Mouse (Mus musculus) left cerebral cortex, postnatal 25 days (tissue): ENCODE results near the gene Rplp2. TPM values are rescaled to one million over a fixed set of nuclear protein-coding genes. Genes with fewer than 3 reads are reported as not detected.
"Not testable (repeated sequence)": the region's sequence is repeated elsewhere in the genome, so short reads cannot be mapped to it uniquely, and the experiment has no call there.

Experiments
- DNase-seq, 2 experiments: peaks; one replicate each; pipeline ENCODE4 v3.0.0; 2022; ENCODE audit warnings: low spot score in 2 of 2, mixed read lengths in 1 of 2
- intact Hi-C: fragments of 180-260 bp; cut with DNase I; formaldehyde crosslinking; loops from one replicate; pipeline ENCODE4 v1.15.1; 2025
- total RNA-seq, 2 experiments: library from RNA; stranded (reverse); gene quantifications; 2 replicates each; pipeline ENCODE4 v1.2.3; 2021

Gene Rplp2
- 100 to 1,000 TPM; 488 to 498 TPM for total RNA-seq

DNA sequence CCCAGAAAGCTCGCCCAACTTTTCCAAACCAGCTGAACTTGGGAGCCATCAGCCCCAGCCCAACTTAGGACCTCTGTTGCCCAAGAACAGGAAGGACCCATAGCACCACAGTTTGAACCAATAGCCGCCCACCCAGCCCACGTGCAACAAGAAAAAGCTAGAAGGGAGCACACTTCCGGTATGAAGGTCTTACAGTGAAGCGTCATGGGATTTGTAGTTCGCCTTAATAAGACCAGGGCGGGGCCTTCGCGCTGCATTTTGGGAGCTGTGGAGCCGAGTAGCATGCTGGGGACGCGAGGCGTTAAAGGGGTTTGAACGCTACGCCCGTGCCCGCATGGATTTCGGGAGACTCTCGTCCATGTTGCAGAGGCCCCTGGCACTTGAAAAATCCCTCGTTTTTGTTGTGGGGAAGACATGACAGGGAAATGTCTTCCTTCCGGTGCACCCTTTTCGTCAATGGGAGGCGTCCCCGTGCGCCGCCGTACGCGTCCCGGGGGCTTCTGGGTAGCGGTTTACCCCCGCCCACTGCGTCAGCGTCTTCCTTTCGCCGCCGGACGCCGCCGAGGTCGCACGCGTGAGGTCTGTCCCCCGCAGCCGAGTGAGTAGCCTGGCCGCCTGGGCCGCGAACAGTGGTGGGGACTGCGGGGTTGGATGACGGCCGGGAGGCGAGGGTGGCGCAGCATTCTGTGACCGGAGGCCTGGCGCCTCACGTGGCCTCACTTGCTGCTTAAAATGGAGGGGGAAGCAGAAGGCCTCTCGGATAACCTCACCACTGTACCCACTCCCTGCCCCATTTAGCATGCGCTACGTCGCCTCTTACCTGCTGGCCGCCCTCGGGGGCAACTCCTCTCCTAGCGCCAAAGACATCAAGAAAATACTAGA, at the start of gene Rplp2:
TSS of gene Rplp2 (plus strand) at position 261 of the 882 bp plus-strand sequence.
- peak; percentile 97 to 98 for DNase-seq
- intact Hi-C loops = loop anchor here (1.0 kb wide), 1 partner anchor 10 kb away; the partner anchor contains the start of gene Slc25a22

GRCm38 (mm10) chr7:141403305-141403704, 43.9 kb upstream of the Rplp2 start:
- intact Hi-C loops = no loop called here
- no peak for DNase-seq

DNA sequence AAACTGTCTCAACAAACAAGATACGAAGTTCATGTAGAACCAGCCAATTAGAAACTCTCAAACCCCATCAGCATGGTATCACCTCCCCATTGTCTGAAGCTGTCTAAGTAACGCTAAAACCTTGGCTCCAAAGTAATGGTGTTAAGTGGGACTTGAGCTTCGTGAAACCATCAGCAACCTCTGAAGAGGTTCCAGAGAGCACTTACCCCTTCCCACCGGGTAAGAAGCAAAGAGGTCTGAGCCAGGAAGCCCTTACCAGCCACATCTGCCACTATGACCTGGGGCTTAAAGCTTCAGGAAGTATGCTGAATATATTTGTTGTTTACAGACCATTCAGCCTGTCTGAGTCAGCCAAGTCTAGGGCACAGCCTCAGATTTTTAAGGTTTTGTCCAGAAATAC, 41.7 kb upstream of the Rplp2 start:
- no peak for DNase-seq
- intact Hi-C loops = no loop called here

DNA sequence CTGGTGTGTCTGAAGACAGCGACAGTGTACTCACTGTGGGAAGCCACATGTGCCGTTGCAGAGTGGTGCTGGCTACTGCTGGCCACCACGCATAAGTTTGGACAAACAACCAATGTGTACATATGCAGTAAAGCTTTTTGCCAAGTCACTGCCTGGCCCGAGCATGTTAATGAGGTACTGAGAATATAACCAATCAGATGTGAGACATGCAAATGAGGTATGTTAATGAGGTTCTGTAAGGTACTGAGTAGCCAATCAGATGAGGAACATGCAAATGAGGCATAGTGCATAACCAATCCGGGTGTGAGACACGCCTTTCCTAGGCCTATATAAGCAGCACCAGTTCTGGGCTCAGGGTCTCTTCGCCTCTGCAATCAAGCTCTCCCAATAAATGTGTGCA, 39.5 kb upstream of the Rplp2 start:
- DNase-seq, intact Hi-C loops: not testable (repeated sequence)

DNA sequence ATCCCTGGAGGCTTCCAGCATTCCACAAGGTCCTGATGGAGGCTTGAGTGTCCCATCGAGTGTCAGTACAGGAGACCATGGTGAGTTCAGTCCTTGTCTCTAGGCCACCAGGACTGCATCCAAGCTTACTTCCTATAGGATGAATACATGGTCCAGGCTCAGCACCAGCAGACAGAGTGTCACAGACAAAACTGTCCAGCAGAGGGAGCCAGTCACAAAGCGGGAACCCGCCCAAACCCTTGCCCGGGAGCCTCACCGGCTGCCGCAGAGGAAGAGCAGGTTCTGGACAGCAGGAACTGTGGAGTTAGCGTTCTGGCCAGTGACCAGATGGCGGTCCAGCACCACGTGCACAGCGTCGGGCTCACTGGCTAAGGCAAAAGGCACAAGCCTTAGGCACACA, 38.3 kb upstream of the Rplp2 start:
- DNase-seq = peak; percentile 85 to 89
- intact Hi-C loops = no loop called here

DNA sequence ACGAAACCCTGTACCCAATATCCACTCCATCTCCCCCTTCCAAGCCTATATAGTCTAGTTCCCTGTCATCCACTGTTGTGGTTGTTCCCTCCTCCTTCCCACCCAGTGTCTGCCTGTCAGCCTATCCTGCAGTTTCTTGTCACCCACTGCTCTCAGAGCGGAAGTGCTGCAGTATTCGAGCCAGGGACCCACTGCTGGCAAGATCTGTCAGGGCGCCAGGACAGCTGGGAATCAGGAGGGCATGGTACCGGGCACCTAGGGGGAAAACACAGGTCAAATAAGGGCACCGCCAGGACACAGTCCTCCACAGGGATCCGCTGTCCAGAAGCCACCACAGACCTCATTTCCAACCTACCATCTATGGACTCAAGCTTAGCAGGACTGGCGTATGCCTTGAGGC, 36.5 kb upstream of the Rplp2 start:
- no peak for DNase-seq
- intact Hi-C loops = loop anchor here (2.0 to 5.0 kb wide), 2 partner anchors 47 to 114 kb away; partner anchors contain the start of gene Pnpla2

DNA sequence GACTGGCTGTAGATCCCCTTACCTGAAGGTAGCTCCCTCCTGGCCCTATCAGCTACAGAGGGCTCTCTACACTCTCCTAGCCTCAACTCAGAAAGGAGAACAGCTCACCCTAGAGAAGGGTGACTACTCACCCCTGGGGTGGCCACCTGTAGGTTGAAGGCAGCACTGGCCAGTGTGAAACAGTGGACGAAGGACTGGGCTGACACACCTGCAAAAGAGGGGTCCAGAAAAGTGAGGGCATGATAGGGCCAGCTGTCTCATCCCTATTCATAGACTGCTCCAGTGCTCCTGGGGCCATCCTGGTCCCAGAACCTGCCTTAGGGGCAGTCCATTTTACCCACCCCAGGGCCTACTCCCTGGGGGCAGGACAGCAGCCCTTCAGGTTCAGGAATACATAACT, 35.5 kb upstream of the Rplp2 start:
- no peak for DNase-seq
- intact Hi-C loops = loop anchor here (2.0 to 5.0 kb wide), 2 partner anchors 46 to 113 kb away; partner anchors contain the start of gene Pnpla2

DNA sequence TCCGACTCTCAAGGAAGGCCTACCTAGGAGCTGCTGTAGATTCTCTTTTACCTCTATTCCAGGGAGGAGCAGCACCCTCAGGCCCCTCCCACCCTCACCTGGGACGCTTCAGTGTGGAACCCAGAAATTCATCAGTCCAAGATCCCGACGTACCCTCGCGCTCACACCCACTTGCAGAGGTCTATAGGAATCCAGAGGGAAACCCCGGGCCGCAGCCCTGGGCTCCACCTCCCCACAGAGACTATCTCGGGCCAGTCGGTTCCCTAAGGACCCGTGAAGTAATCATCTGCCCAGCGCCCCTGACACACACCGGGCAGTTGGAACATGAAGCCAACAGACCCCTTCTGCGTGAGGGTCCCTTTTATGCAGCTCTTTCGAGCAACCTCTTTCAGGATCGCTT, 33.8 kb upstream of the Rplp2 start:
- intact Hi-C loops = loop anchor here (5.0 kb wide), 1 partner anchor 44 kb away; the partner anchor contains the start of gene Pnpla2
- no peak for DNase-seq

DNA sequence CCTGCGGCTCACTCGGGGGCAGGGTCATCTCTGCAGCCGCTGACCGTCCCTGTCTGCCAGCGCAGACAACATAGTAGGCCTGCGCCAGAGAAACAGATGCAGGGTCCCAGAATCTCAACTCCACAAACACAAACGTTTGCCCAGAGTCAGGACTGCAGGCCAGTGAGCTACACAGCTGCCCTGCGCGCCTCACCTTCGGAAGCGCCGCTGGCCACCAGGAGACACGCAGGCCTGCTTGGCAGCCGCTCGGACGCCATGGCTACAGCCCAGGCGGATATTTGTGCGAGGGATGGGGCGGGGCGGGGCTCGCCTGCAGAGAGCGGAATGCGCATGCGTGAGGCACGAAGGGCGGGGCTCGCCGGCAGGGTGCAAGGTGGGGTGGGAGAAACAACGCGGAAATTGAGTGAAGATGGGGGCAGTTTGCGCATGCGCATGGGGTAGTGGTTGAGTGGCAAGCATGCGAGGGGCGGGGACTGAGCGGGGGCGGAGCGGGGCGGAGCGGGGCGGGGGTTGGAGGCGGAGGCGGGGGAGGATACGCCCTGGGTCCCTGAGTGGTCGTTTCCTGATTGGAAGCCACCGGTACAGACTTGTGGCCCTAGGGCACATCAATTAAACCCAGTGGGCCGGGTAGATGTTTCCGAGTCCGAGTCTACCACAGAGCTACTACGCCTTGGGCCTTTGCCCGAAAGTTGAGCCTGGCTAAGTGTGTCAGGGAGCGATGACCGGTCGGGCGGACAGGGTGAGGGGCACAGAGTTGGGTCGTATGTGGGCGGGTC, 33.2 kb upstream of the Rplp2 start, which contains the start of gene Gatd1:
TSS of gene Gatd1 (minus strand) at position 328 of the 776 bp plus-strand sequence.
- peak; percentile 98 to 99 for DNase-seq
- intact Hi-C loops = loop anchor here (2.0 to 5.0 kb wide), 2 partner anchors 21 to 43 kb away; partner anchors contain the start of gene Pnpla2

DNA sequence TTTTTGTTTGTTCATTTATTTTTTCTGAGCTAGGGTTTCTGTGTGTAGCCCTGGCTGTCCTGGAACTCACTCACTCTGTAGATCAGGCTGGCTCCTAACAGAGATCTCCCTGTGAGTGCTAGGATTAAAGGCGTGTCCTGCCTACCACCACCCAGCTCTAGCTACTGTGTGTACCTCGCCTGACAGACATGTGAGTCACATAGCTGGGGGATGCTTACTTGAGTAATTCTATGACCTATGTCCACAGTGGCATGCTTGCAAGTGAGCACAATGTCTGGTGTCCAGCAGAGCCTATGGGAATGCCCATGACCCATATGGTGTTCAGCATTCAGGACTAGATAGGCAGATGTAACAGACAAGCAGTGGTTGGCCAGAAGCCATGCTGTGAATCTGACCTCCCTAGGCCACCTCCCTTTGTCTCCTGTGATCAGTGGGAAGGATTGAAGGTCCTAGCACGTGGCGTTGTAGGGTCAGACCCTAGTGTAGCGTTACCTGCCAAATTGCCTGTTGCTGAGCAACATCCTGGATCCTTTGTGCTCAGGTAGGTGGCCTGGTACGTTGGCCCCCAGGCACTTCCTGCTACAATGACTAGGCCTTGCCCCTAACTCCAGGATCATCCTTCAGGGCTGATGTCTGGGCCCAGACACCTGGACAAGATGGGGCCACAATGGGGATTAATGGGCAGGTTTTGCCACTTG, 30.9 kb upstream of the Rplp2 start:
- intact Hi-C loops = no loop called here
- no peak for DNase-seq

GRCm38 (mm10) chr7:141417731-141418681, 29.2 kb upstream of the Rplp2 start:
- intact Hi-C loops = no loop called here

GRCm38 (mm10) chr7:141418970-141419369, 28.2 kb upstream of the Rplp2 start:
- intact Hi-C loops = no loop called here

More at GRCm38 (mm10) chr7:141417731-141418681, 29.2 kb upstream of the Rplp2 start:
- DNase-seq = no peak

DNA sequence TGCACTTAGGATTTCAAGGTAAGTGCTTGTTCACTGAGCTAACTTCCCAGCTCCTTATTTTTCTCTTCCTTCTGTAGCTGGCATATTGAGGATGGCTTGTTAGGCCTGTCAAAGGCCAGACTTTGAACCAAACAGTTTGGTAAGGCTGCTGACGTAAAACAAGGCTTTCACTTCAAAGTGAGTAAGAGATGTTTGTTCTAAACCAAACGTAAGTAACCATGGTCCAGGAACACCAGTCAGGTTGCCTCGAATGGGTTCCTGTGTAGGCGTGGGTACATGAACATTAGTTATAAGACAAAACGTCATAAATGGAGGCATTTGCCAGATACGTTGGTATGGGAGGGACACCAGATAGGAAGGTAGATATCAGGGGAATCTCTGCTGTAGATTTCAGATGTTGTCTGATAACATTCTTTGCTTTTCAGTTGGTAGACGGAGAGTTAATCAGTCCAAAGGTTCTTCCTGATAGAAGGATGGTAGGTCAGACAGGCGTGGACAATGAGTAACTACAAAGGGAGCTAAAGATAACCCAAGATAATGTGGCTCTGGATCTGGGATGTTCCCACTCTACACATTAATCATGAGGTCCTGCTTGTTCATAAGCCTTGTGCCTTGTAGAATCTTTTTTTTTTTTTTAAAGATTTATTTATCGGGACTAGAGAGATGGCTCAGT, 27.0 kb upstream of the Rplp2 start:
- no peak for DNase-seq
- intact Hi-C loops = no loop called here

More at GRCm38 (mm10) chr7:141418970-141419369, 28.2 kb upstream of the Rplp2 start:
- DNase-seq = peak; percentile 60

DNA sequence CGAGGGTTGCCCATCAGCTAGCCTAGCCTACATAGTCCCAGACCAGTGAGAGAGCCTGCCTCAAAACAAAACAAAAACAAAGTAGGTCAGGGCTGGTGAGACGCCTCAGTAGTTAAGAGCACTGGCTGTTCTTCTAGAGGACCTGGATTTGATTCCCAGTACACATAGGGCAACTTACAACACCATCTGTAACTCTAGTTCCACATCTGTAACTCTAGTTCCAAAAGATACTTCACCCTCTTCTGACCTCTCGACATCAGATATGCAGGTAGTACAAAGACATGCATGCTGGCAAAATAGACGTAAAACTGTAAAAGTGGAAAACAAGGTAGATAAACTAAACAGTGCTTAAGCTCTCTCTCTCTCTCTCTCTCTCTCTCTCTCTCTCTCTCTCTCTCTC, 23.4 kb upstream of the Rplp2 start:
- no peak for DNase-seq
- intact Hi-C loops = no loop called here

GRCm38 (mm10) chr7:141426948-141427730, 20.0 kb upstream of the Rplp2 start:
- DNase-seq = no peak
- intact Hi-C loops = no loop called here

DNA sequence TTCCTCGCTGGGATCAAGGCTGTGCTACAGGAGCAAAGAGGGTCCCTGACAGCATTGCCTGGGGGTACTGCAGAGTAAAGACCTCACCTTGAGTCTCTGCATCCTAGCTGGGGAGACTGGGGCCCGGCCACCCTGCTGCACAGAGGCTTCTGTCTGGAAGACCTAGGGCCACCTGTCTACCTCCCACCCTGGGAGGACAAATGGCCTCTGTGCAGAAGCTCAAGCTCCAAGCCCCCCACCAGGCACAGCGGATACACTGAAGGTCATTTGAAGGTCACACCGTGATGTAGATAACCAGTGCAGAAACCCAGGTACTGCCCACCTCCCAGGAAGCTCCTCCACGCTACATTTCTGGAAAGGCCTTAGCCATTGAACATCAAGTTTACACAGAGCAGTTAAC, 18.5 kb upstream of the Rplp2 start:
- DNase-seq = no peak
- intact Hi-C loops = no loop called here

DNA sequence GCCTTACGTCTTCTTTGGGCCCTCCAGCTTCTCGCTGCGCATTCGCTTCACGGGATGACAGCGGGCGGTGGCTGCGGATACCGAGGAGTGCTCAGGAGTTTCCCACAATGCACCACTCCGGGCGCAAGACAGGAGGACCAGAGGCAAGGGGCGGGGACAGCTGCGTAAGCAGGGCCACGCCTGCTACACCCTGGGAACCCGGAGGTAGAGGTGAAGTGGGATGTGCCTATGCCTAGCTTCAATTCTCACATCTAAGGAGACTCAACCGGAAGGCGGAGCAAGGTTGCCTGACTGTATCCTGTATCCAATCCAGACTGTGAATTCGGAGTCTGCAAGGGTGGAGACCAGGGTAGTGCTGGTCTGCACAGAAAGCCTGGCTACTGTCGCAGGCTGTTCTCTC, 17.9 kb upstream of the Rplp2 start, which contains the start of gene Cend1:
TSS of gene Cend1 (minus strand) at position 182 of the 400 bp plus-strand sequence.
- intact Hi-C loops = no loop called here

More for the DNA sequence above, 17.9 kb upstream of the Rplp2 start, which contains the start of gene Cend1:
- DNase-seq = peak; percentile 90 to 97
